Mouse (Mus musculus) MEL (cell line): Measurements from ENCODE around the gene Nt5c2. TPM values are rescaled to one million over a fixed set of nuclear protein-coding genes. Genes with fewer than 3 reads are reported as not detected.
A peak's percentile ranks its signal among the peaks of the same experiment; 100 is the strongest.

Source experiments
- DNase-seq: peaks from one replicate; pipeline ENCODE4 v3.0.0; 2011; ENCODE audit warnings: low read depth, low spot score
- H3K27ac ChIP-seq: 2 replicates; pipeline ENCODE4 v1.5.1; 2012; ENCODE audit warnings: low read depth, mild to moderate bottlenecking, control low read depth, low read length, moderate library complexity; ENCODE audit not compliant: control insufficient read depth
- H3K27me3 ChIP-seq, 2 experiments: fragments of 150-350 bp in 1 of 2; sonication (generic) in 1 of 2; 2 replicates each; pipeline ENCODE4 v1.6.1; 2012; ENCODE audit warnings: low read length in 2 of 2, mild to moderate bottlenecking in 2 of 2, improper control_type of control experiment in 1 of 2, moderate library complexity in 1 of 2; ENCODE audit not compliant: insufficient read depth in 2 of 2, control insufficient read depth in 1 of 2
- H3K36me3 ChIP-seq, 2 experiments: 2 replicates each; pipeline ENCODE4 v1.6.1; 2012 to 2014; ENCODE audit warnings: low read length in 2 of 2, improper control_type of control experiment in 1 of 2, inconsistent platforms in 1 of 2, mild to moderate bottlenecking in 1 of 2; ENCODE audit not compliant: insufficient read depth in 2 of 2, control insufficient read depth in 1 of 2
- H3K4me1 ChIP-seq, 2 experiments: fragments of 150-350 bp in 1 of 2; sonication (generic) in 1 of 2; 2 replicates each; pipeline ENCODE4 v1.6.1; 2012; ENCODE audit warnings: low read length in 2 of 2, improper control_type of control experiment in 1 of 2, mild to moderate bottlenecking in 1 of 2; ENCODE audit not compliant: insufficient read depth in 2 of 2, control insufficient read depth in 1 of 2
- H3K4me3 ChIP-seq, 2 experiments: fragments of 150-350 bp in 1 of 2; sonication (generic) in 1 of 2; 2 replicates each; pipeline ENCODE4 v1.5.1; 2012; ENCODE audit warnings: low read depth in 2 of 2, low read length in 2 of 2, mild to moderate bottlenecking in 2 of 2, moderate library complexity in 2 of 2, control low read depth in 1 of 2, improper control_type of control experiment in 1 of 2; ENCODE audit not compliant: control insufficient read depth in 1 of 2, insufficient read depth in 1 of 2
- H3K79me2 ChIP-seq: 2 replicates; pipeline ENCODE4 v1.6.1; 2012; ENCODE audit warnings: mild to moderate bottlenecking, low read length, moderate library complexity; ENCODE audit not compliant: control insufficient read depth, poor library complexity, insufficient read depth
- H3K9ac ChIP-seq: 2 replicates; pipeline ENCODE4 v1.6.1; 2012; ENCODE audit warnings: low read depth, mild to moderate bottlenecking, control low read depth, low read length, moderate library complexity; ENCODE audit not compliant: control insufficient read depth, poor library complexity, severe bottlenecking
- H3K9me3 ChIP-seq: fragments of 150-350 bp; sonication (generic); replicated peaks from 2 replicates; pipeline ENCODE4 v1.6.1; 2012; ENCODE audit warnings: mild to moderate bottlenecking, low read length, improper control_type of control experiment, moderate library complexity; ENCODE audit not compliant: insufficient read depth
- BHLHE40 ChIP-seq: IDR thresholded peaks from 2 replicates; pipeline ENCODE4 v1.6.1; 2012; ENCODE audit warnings: low read depth, mild to moderate bottlenecking, inconsistent platforms, low read length, improper control_type of control experiment, borderline replicate concordance
- CHD1 ChIP-seq: IDR thresholded peaks from 2 replicates; pipeline ENCODE4 v1.6.1; 2012; ENCODE audit warnings: low read depth, mild to moderate bottlenecking, inconsistent platforms, low read length, improper control_type of control experiment
- E2F4 ChIP-seq: IDR thresholded peaks from 2 replicates; pipeline ENCODE4 v1.6.1; 2011; ENCODE audit warnings: low read depth, low read length, improper control_type of control experiment, borderline replicate concordance
- ELF1 ChIP-seq: IDR thresholded peaks from 2 replicates; pipeline ENCODE4 v1.6.1; 2014; ENCODE audit warnings: low read depth, mild to moderate bottlenecking, inconsistent platforms, low read length, improper control_type of control experiment, moderate library complexity
- EP300 ChIP-seq, 2 experiments: IDR thresholded peaks; 2 replicates each; pipeline ENCODE4 v1.6.1; 2011; ENCODE audit warnings: improper control_type of control experiment in 2 of 2, low read length in 2 of 2, low read depth in 1 of 2, mild to moderate bottlenecking in 1 of 2
- ETS1 ChIP-seq: IDR thresholded peaks from 2 replicates; pipeline ENCODE4 v1.6.1; 2012; ENCODE audit warnings: low read depth, mild to moderate bottlenecking, inconsistent platforms, low read length, improper control_type of control experiment, moderate library complexity
- GABPA ChIP-seq: IDR thresholded peaks from 2 replicates; pipeline ENCODE4 v1.6.1; 2012; ENCODE audit warnings: low read depth, mild to moderate bottlenecking, inconsistent platforms, low read length, improper control_type of control experiment, moderate library complexity
- GATA1 ChIP-seq: IDR thresholded peaks from 2 replicates; pipeline ENCODE4 v1.6.1; 2011; ENCODE audit warnings: low read depth, low read length, improper control_type of control experiment
- HCFC1 ChIP-seq: IDR thresholded peaks from 2 replicates; pipeline ENCODE4 v1.6.1; 2012; ENCODE audit warnings: low read depth, mild to moderate bottlenecking, inconsistent platforms, low read length, improper control_type of control experiment, moderate library complexity
- KAT2A ChIP-seq: conservative IDR thresholded peaks from 2 replicates; pipeline ENCODE4 v1.6.1; 2012; ENCODE audit warnings: low read depth, low read length, improper control_type of control experiment, inconsistent platforms
- MAX ChIP-seq: IDR thresholded peaks from 2 replicates; pipeline ENCODE4 v1.6.1; 2011; ENCODE audit warnings: low read length, improper control_type of control experiment
- MAZ ChIP-seq: IDR thresholded peaks from 2 replicates; pipeline ENCODE4 v1.6.1; 2012; ENCODE audit warnings: low read depth, mild to moderate bottlenecking, inconsistent platforms, low read length, improper control_type of control experiment
- MEF2A ChIP-seq: IDR thresholded peaks from 2 replicates; pipeline ENCODE4 v1.6.1; 2014; ENCODE audit warnings: low read depth, mild to moderate bottlenecking, inconsistent platforms, low read length, improper control_type of control experiment; ENCODE audit not compliant: poor library complexity, insufficient replicate concordance, severe bottlenecking; ENCODE audit errors: extremely low read depth
- MXI1 ChIP-seq: IDR thresholded peaks from 2 replicates; pipeline ENCODE4 v1.6.1; 2011; ENCODE audit warnings: mild to moderate bottlenecking, low read depth, low read length, improper control_type of control experiment
- MYB ChIP-seq: IDR thresholded peaks from 2 replicates; pipeline ENCODE4 v1.6.1; 2011; ENCODE audit warnings: mild to moderate bottlenecking, low read depth, low read length, improper control_type of control experiment
- MYC ChIP-seq: IDR thresholded peaks from 2 replicates; pipeline ENCODE4 v1.6.1; 2011; ENCODE audit warnings: low read depth, mild to moderate bottlenecking, low read length, improper control_type of control experiment, moderate library complexity
- NELFE ChIP-seq: IDR thresholded peaks from 2 replicates; pipeline ENCODE4 v1.6.1; 2011; ENCODE audit warnings: low read depth, low read length, improper control_type of control experiment
- NRF1 ChIP-seq: IDR thresholded peaks from 2 replicates; pipeline ENCODE4 v1.6.1; 2014; ENCODE audit warnings: low read depth, mild to moderate bottlenecking, inconsistent platforms, low read length, improper control_type of control experiment, moderate library complexity; ENCODE audit not compliant: poor library complexity, insufficient read depth, severe bottlenecking
- POLR2A ChIP-seq, 2 experiments: IDR thresholded peaks; 2 replicates each; pipeline ENCODE4 v1.6.1; 2011 to 2012; ENCODE audit warnings: low read length in 2 of 2, mild to moderate bottlenecking in 2 of 2, control low read depth in 1 of 2, improper control_type of control experiment in 1 of 2, low read depth in 1 of 2, moderate library complexity in 1 of 2; ENCODE audit not compliant: control insufficient read depth in 1 of 2, insufficient read depth in 1 of 2, poor library complexity in 1 of 2
- POLR2AphosphoS2 ChIP-seq: IDR thresholded peaks from 2 replicates; pipeline ENCODE4 v1.6.1; 2011; ENCODE audit warnings: low read length, improper control_type of control experiment
- POLR2AphosphoS5 ChIP-seq: IDR thresholded peaks from 2 replicates; pipeline ENCODE4 v1.6.1; 2012; ENCODE audit warnings: low read depth, borderline replicate concordance, mild to moderate bottlenecking, inconsistent platforms, low read length, moderate library complexity, mixed read lengths
- RAD21 ChIP-seq: IDR thresholded peaks from 2 replicates; pipeline ENCODE4 v1.6.1; 2011; ENCODE audit warnings: mild to moderate bottlenecking, low read depth, low read length, improper control_type of control experiment
- RCOR1 ChIP-seq: IDR thresholded peaks from 2 replicates; pipeline ENCODE4 v1.6.1; 2012; ENCODE audit warnings: low read depth, mild to moderate bottlenecking, inconsistent platforms, low read length, improper control_type of control experiment
- SIN3A ChIP-seq: IDR thresholded peaks from 2 replicates; pipeline ENCODE4 v1.6.1; 2012; ENCODE audit warnings: low read length, improper control_type of control experiment, inconsistent platforms
- TAL1 ChIP-seq: IDR thresholded peaks from 2 replicates; pipeline ENCODE4 v1.6.1; 2012; ENCODE audit warnings: mild to moderate bottlenecking, inconsistent platforms, low read length, moderate library complexity, mixed read lengths
- TCF12 ChIP-seq: IDR thresholded peaks from 2 replicates; pipeline ENCODE4 v1.6.1; 2014; ENCODE audit warnings: low read depth, mild to moderate bottlenecking, inconsistent platforms, low read length, improper control_type of control experiment, moderate library complexity
- UBTF ChIP-seq: IDR thresholded peaks from 2 replicates; pipeline ENCODE4 v1.6.1; 2012; ENCODE audit warnings: low read depth, mild to moderate bottlenecking, inconsistent platforms, low read length, improper control_type of control experiment, moderate library complexity, borderline replicate concordance; ENCODE audit not compliant: insufficient read depth
- USF1 ChIP-seq: IDR thresholded peaks from 2 replicates; pipeline ENCODE4 v1.6.1; 2014; ENCODE audit warnings: low read depth, mild to moderate bottlenecking, inconsistent platforms, low read length, improper control_type of control experiment, moderate library complexity
- ZKSCAN1 ChIP-seq: IDR thresholded peaks from 2 replicates; pipeline ENCODE4 v1.6.1; 2012; ENCODE audit warnings: low read depth, mild to moderate bottlenecking, inconsistent platforms, low read length, improper control_type of control experiment, moderate library complexity
- ZMIZ1 ChIP-seq: IDR thresholded peaks from 2 replicates; pipeline ENCODE4 v1.6.1; 2012; ENCODE audit warnings: low read depth, mild to moderate bottlenecking, inconsistent platforms, low read length, improper control_type of control experiment, moderate library complexity
- ZNF384 ChIP-seq: IDR thresholded peaks from 2 replicates; pipeline ENCODE4 v1.6.1; 2012; ENCODE audit warnings: low read depth, mild to moderate bottlenecking, inconsistent platforms, low read length, improper control_type of control experiment
- polyA plus RNA-seq, 2 experiments: library from polyadenylated mRNA; stranded (reverse) in 1 of 2; unstranded in 1 of 2; fragments of >175 nt in 1 of 2; fragments of >200 nt in 1 of 2; gene quantifications; 2 replicates each; pipeline versions ENCODE4 v1.2.1 to v1.2.4; 2012; ENCODE audit warnings: low replicate concordance in 2 of 2, low read depth in 1 of 2; ENCODE audit not compliant: insufficient read length in 2 of 2, insufficient read depth in 1 of 2, missing spikeins in 1 of 2
- total RNA-seq: library from RNA; depleted of rRNA; stranded (reverse); fragments of 300-350 nt; gene quantifications from 2 replicates; pipeline ENCODE4 v1.2.3, GENCODE M21; 2012

The Nt5c2 gene
- total and polyA plus RNA-seq, 3 experiments = 64.6 to 455 (median 147) TPM

- TF ChIP-seq NRF1 (no peak), ELF1 (no peak), USF1 (no peak), POLR2AphosphoS5 (no peak), TAL1 (no peak), CHD1 (no peak; the same call in 1 of the 2 replicates), ZKSCAN1 (no peak; the same call in 1 of the 2 replicates), RAD21 (no peak), ETS1 (peak; percentile 42; the same call in 1 of the 2 replicates), MAZ (peak; percentile 34; the same call in 1 of the 2 replicates), GABPA (no peak), MYC (no peak; the same call in 1 of the 2 replicates), EP300 (IDR thresholded peaks at IDR 0.05; ENCODE audit: low read depth in 1 of 2, low read length in 2 of 2) (no peak)
Measured at GRCm38 (mm10) chr19:46864079-46864478, 150.9 kb downstream of the Nt5c2 start (continued).

- Histone ChIP-seq H3K79me2 (no peaks in the 10 kb centered on the region), H3K9ac (peak overlapping the region; percentile 59), H3K36me3 (peaks cover 0 to 34% of the 10 kb centered on the region in 2 experiments; a peak in 2 of 4 replicates), H3K27ac (peak overlapping the region; percentile 84), H3K4me3 (peak overlapping the region; percentile 25 to 30), H3K4me1 (peaks cover 20 to 37% of the 10 kb centered on the region in 2 experiments), H3K27me3 (no peaks in the 10 kb centered on the region), H3K9me3 (no peaks in the 10 kb centered on the region)
- peak; percentile 87 for DNase-seq
- TF ChIP-seq ZKSCAN1 (no peak), USF1 (no peak), ZNF384 (no peak), MEF2A (no peak), KAT2A (no peak), GATA1 (peak; percentile 94), MAX (no peak; the same call in 1 of the 2 replicates), CHD1 (no peak), BHLHE40 (no peak), TCF12 (peak; percentile 77), ELF1 (no peak), HCFC1 (no peak), NELFE (no peak; the same call in 1 of the 2 replicates), POLR2AphosphoS2 (no peak), UBTF (no peak), ZMIZ1 (0 out of 2 replicates have a peak, but pooled peaks have one; percentile 38), MYB (no peak), RCOR1 (peak; percentile 92), ETS1 (peak; percentile 86), MAZ (no peak), SIN3A (peak; percentile 62), MYC (no peak), MXI1 (peak; percentile 50), RAD21 (no peak), POLR2A (IDR thresholded peaks at IDR 0.05; ENCODE audit: control insufficient read depth in 1 of 2, insufficient read depth in 1 of 2, low read depth in 1 of 2, low read length in 2 of 2, poor library complexity in 1 of 2) (peak in 1 of 2 experiments; percentile 46; a peak in 1 of 4 replicates), TAL1 (peak; percentile 43; the same call in 1 of the 2 replicates), NRF1 (no peak), GABPA (0 out of 2 replicates have a peak, but pooled peaks have one; percentile 15), E2F4 (no peak)
Measured at GRCm38 (mm10) chr19:46863236-46863927, 151.6 kb downstream of the Nt5c2 start.
